Mouse (Mus musculus) bone marrow macrophage, adult 2 months (primary cell): ENCODE data around the gene Zfp426.

ENCODE experiments used
- CTCF ChIP-seq: IDR thresholded peaks from 2 replicates; pipeline ENCODE4 v1.5.1; 2012; ENCODE audit warnings: low read depth, mild to moderate bottlenecking, low read length, moderate library complexity
- POLR2A ChIP-seq: IDR thresholded peaks from 2 replicates; pipeline ENCODE4 v1.6.1; 2012; ENCODE audit warnings: mild to moderate bottlenecking, low read depth, low read length, borderline replicate concordance

GRCm38 (mm10) chr9:20491858-20492526, 554 bp downstream of the Zfp426 start:
- no peak for TF ChIP-seq POLR2A
- TF ChIP-seq CTCF: no peak
